9 mouse cellular contexts compared by ENCODE assay signal in the genomic region with DNA sequence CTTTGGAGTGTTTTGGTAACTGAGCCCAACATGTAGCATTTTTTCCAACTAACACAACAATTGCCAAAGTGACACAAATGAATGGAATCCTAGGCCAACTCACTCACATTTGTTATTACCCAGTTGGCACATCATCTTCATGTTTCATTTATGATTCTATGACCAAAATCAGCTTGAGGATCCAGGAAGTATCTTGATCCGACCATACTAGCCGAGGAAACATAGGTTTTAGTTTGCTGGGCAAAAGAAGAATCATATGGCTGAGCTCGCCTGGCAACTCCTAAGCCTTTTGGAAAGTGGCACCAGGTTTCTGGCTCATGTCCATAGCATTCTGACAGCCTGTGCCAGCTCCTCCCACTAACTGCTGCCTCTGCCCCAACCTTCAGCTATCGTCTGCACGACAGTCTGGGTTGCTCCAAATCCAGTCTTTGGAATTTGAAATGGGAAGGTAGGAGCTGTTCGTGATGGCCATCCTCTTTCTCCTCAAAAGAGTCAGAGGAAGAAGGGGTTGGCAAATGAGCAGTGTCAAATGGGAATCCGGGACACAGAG.
DNase-seq lines count a peak whose midpoint lies in the region; ATAC-seq and TF ChIP-seq lines count a peak whose summit lies in the region.
"Had no signal": no experiment of that assay in that cellular context is flagged by ENCODE, and none has a peak within 500 bp of the region (broad histone marks: within the 10 kb centered on the region; RNA-seq: fewer than 3 reads in every experiment).

No protein-coding gene starts in this region.

- H3K4me1 ChIP-seq in forebrain, embryonic 14.5 days (ENCODE audit: control insufficient read depth, insufficient read depth, low read length): no peaks in the 10 kb centered on the region
- peaks cover 5% of the 10 kb centered on the region; the same call in 1 of the 2 replicates for H3K4me1 ChIP-seq in forebrain, embryonic 12.5 days
- H3K4me1 ChIP-seq in embryonic facial prominence, embryonic 15.5 days: peaks cover 14% of the 10 kb centered on the region
- peaks cover 4% of the 10 kb centered on the region for H3K4me1 ChIP-seq in lung, adult 2 months (ENCODE audit: control insufficient read depth, insufficient read depth, low read length)

- peak; percentile 89 for DNase-seq in forebrain, embryonic 14.5 days (ENCODE audit: low spot score)
- peak; percentile 72 for DNase-seq in adipocyte (ENCODE audit: low spot score)
- DNase-seq in kidney, adult 9 months: peak; percentile 46
- peak; percentile 19 for DNase-seq in lung, adult 2 months

- TF ChIP-seq CTCF in lung, adult 2 months (IDR thresholded peaks at IDR 0.05; ENCODE audit: insufficient read depth, low read length): no peak

- ATAC-seq in forebrain, embryonic 14.5 days: peak; percentile 72; the same call in 1 of the 2 replicates
- ATAC-seq in forebrain, embryonic 12.5 days (ENCODE audit: low FRiP score): no peak
- ATAC-seq in embryonic facial prominence, embryonic 15.5 days (ENCODE audit: insufficient number of reproducible peaks, low FRiP score, low TSS enrichment, low read depth): 0 out of 2 replicates have a peak, but pooled peaks have one; percentile 45
- no peak for ATAC-seq in monocyte, adult 5-6 weeks (replicated peaks; ENCODE audit: insufficient number of reproducible peaks, low FRiP score, low TSS enrichment, poor library complexity, severe bottlenecking)
- no peak for ATAC-seq in megakaryocyte progenitor cell, adult 5-6 weeks (replicated peaks; ENCODE audit: poor library complexity)

- WGBS in forebrain, embryonic 14.5 days: 54% methylated on average over 7 of the region's 7 CpGs
- WGBS in forebrain, embryonic 12.5 days: 76% methylated on average over 7 of the region's 7 CpGs
- 42% methylated on average over 7 of the region's 7 CpGs for WGBS in embryonic facial prominence, embryonic 15.5 days
- 47% methylated on average over 7 of the region's 7 CpGs for WGBS in lung, adult 2 months

- no peak overlapping the region for H3K4me2 ChIP-seq in forebrain, embryonic 14.5 days (ENCODE audit: low read length)
- H3K4me2 ChIP-seq in forebrain, embryonic 12.5 days: no peak overlapping the region
- no peak overlapping the region for H3K4me2 ChIP-seq in embryonic facial prominence, embryonic 15.5 days (replicated peaks)
- H3K4me2 ChIP-seq: neural tube, embryonic 13.5 days had no signal

- H3K36me3 ChIP-seq in forebrain, embryonic 14.5 days (ENCODE audit: control insufficient read depth, insufficient read depth, low read length): no peaks in the 10 kb centered on the region
- H3K36me3 ChIP-seq in forebrain, embryonic 12.5 days (replicated peaks): no peaks in the 10 kb centered on the region
- no peaks in the 10 kb centered on the region for H3K36me3 ChIP-seq in embryonic facial prominence, embryonic 15.5 days
- H3K36me3 ChIP-seq: neural tube, embryonic 13.5 days had no signal

- no peak overlapping the region for H3K27ac ChIP-seq in forebrain, embryonic 14.5 days (ENCODE audit: low read depth, low read length)
- H3K27ac ChIP-seq in forebrain, embryonic 12.5 days: no peak overlapping the region
- no peak overlapping the region; the same call in 1 of the 2 replicates for H3K27ac ChIP-seq in embryonic facial prominence, embryonic 15.5 days (replicated peaks)
- H3K27ac ChIP-seq: neural tube, embryonic 13.5 days had no signal

- no peaks in the 10 kb centered on the region for H3K27me3 ChIP-seq in forebrain, embryonic 14.5 days (replicated peaks; ENCODE audit: control insufficient read depth, insufficient read depth, low read length)
- no peaks in the 10 kb centered on the region for H3K27me3 ChIP-seq in forebrain, embryonic 12.5 days
- H3K27me3 ChIP-seq in embryonic facial prominence, embryonic 15.5 days: no peaks in the 10 kb centered on the region
- H3K27me3 ChIP-seq: neural tube, embryonic 13.5 days had no signal

- TF ChIP-seq POLR2A in lung, adult 2 months (IDR thresholded peaks at IDR 0.05; ENCODE audit: borderline replicate concordance, extremely low read depth, low read depth, low read length): no peak

- no peak overlapping the region for H3K4me3 ChIP-seq in forebrain, embryonic 14.5 days (ENCODE audit: low read depth, low read length)
- no peak overlapping the region for H3K4me3 ChIP-seq in forebrain, embryonic 12.5 days (replicated peaks)
- no peak overlapping the region for H3K4me3 ChIP-seq in embryonic facial prominence, embryonic 15.5 days (replicated peaks)
- H3K4me3 ChIP-seq in lung, adult 2 months (replicated peaks; ENCODE audit: extremely low read depth, low read depth, low read length): no peak overlapping the region
- H3K4me3 ChIP-seq: neural tube, embryonic 13.5 days had no signal

- H3K9me3 ChIP-seq in forebrain, embryonic 14.5 days (replicated peaks; ENCODE audit: control insufficient read depth, low read length): no peaks in the 10 kb centered on the region
- H3K9me3 ChIP-seq in forebrain, embryonic 12.5 days: no peaks in the 10 kb centered on the region
- no peaks in the 10 kb centered on the region for H3K9me3 ChIP-seq in embryonic facial prominence, embryonic 15.5 days (replicated peaks)
- H3K9me3 ChIP-seq: neural tube, embryonic 13.5 days had no signal

- no peak overlapping the region for H3K9ac ChIP-seq in forebrain, embryonic 14.5 days (ENCODE audit: low read length)
- no peak overlapping the region for H3K9ac ChIP-seq in forebrain, embryonic 12.5 days
- H3K9ac ChIP-seq in embryonic facial prominence, embryonic 15.5 days: no peak overlapping the region
- H3K9ac ChIP-seq: neural tube, embryonic 13.5 days had no signal

Comparison
In these comparisons a context has a peak if more than half of its experiments do, and no peak if none do; other contexts are left out.
1. ATAC-seq: peak in forebrain, embryonic 14.5 days (single experiment) and embryonic facial prominence, embryonic 15.5 days (single experiment); none in forebrain, embryonic 12.5 days (single experiment), monocyte, adult 5-6 weeks (single experiment) and megakaryocyte progenitor cell, adult 5-6 weeks (single experiment).
2. DNase-seq: peak in every context shown above with its lines; median percentile 89 in forebrain, embryonic 14.5 days; 72 in adipocyte; 46 in kidney, adult 9 months; 19 in lung, adult 2 months.